Mouse (Mus musculus) ovary, postnatal 14 days (tissue): ENCODE measurements around the gene Gm11146.
A peak's percentile ranks its signal among the peaks of the same experiment; 100 is the strongest.

ENCODE experiments used
- DNase-seq: peaks from one replicate; pipeline ENCODE4 v3.0.0; 2022; ENCODE audit warnings: low spot score

Gene Gm11146

DNA sequence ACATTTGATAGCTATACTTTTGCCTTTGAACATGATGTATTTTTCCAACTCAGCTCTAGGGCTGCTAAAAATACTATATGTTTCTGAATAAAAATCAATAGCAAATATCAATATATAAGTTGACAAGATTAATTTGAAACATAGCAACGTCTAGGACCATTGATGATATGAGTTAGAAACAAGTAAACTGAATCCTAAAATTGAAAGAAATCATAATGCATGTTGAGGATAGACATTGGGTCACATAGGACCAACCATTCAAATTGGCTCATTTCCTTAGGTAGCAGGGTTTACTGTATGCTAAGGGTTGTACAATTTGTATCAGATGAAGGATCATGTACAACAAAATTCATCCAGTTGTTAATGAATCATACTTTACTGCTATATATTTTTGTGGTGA, at the start of gene Gm11146:
Gene Gm11146, minus strand, starts transcription at position 101 of the 400 bp plus-strand sequence.
- DNase-seq, result no peak

DNA sequence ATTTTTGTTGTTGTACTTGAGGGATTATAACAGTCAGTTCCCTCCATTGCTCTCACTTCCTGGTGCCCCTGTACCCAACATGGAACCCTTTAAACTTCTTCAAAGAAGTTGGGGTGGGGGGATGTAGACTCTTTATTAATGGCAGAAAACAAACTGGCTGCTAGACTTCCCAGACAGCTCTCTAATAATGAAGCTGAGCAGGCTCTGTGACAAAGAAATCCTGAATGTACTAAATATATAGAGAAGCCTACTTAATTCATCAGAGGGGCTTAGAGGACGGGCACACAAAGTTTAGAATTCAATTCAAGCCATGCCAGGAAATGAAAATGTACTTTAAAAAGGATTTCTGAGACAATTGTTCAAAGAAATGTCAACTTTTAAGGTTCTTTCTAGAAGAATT, 48.7 kb upstream of the Gm11146 start:
- no peak for DNase-seq

DNA sequence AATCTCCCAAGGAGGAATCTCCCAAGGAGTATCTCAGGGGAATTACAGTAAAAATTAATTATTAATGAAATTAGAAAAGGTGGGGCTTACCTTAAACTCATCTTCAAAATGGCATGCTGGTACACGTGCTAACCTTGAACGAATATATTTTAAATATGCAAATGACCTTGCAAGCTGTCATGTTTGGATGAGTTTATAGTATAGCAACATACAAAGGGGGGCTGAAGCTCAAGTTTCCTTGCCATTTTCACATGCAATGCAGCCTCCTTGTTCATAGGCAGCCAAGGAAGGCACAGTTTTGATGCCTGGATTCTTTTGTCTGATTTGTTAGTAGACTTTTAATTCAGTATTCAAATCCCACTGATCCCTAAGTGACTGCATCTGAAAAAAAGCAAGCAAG, 47.1 kb upstream of the Gm11146 start:
- DNase-seq, result no peak

DNA sequence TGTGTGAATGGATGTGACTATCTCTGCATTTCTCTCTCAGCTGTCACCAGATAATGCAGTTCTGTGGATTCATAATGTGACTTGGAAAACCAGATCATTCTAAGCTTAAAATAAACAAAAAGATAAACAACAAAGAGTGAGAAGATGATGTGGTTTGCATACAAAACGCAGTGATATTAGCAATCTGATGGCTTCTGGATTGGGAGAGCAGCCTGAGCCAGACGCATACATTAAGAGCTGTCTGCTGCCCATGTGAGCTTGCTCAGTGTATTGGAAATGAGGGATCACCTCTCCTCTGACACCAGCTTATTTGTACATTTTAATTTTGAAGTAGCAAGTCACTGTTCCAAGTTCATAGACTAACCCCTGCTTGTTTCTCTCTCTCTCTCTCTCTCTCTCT, 46.3 kb upstream of the Gm11146 start:
- no peak for DNase-seq

DNA sequence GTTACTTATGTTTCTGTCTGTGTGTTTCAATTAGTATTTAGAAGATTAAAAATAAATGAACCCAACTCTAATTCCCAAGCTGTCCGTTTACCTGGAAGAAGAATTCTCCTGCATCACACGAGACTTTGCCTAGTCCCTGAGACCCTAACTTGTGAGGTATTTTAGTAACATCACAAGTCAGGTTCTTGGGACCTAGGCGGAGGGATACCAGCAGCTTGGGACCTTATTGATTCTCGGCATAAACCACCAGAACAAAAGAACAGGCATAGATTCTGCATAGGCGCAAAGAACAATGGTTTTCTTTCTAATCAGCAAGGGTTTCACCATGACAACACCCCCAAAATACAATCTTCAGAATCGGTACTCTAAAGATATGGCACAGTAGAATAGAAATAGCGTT, 44.3 kb upstream of the Gm11146 start:
- DNase-seq, result no peak

DNA sequence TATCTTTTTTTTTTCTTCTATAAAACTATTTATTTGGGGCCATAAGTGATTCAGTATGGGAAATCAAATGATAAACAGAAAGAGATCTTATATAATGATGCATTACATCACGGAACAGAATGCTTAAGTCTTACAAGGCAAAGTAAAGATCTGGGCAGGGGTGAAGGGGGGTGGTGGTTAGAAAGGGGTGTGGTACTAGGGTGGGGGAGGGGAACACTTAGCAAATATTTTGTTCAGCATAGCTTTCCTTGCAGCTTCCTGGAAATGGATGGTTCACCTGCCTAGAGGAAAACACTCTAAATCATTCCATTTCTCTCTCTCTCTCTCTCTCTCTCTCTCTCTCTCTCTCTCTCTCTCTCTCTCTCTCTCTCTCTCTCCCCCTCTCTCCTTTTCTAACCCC, 43.1 kb upstream of the Gm11146 start:
- DNase-seq, result no peak

DNA sequence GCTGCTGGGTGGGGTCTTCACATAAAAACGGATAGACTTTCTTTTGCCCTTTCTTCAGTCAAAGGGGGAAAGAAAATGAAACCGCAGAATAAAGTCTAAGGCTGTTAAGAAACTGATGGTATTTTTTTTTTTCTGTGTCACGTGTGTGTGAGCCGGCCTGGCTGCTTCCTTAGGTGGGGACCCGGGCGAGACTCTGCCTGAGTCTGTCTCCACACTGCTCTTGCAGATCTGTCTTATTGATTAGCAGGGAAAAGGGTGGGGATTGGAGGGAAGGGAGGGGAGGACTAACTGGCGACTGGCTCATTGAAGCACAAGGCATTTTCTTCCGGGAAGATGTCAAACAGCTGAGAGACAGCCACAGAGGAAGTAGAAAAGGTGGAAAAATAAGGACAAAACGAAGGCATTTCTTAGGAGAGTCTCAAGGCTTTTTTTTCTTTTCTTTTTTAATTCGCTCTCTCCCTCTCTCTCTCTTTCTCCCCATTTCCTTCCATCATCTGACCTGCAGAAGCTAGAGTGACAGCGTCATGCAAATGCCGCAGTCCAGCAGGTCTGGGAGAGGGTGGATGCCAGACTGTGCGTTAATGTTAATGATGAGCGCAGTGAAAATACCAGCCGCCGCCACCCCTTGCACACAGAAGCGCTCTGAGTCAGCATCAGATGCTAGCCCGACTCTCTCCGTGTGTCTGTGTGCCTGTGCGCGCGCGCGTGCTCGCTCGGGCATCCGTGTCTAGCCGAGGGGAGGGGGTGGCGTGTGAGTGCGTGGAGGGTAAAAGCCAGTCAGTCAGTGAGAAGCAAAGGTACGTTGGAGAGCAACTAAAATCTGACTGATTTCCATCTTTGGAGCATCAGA, 42.2 kb upstream of the Gm11146 start:
- peak; percentile 38 for DNase-seq

DNA sequence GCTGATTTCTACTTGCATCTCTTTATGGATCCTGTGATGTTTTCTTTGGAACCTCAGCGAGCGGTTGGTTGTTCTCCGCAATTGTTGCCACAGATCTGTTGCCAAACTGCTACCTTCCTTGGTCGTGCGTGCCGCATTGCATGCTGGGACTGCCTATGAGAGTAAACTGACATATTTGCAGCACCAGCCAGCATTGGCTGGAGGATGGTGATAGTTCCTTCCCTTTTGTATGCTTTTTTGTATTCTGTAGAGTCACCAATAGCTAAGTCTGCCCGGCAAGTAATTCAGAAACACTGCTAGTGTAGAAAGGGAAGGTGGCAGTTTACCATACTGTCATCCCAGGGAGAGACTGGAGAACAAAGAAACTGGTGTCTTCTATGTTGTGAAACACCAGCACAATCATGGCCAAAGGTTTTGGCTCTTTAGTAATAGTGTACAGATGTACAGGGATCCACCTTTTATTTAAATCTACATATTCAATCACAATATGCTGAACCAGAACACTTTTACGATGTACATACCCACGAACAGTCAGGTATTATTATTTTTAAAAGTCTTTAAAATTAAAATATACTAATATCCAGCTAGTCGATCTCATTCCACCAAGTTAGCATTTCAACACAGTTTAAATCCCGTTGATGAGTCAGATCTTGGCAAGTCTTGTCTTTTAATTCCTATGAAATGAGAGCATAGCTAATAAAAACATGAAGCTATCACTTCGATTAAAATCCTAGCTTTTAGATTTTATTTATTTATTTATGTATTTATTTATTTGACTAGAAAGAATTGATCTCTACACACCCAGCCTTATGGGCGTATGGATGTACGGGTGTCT, 41.4 kb upstream of the Gm11146 start:
- DNase-seq, result no peak

DNA sequence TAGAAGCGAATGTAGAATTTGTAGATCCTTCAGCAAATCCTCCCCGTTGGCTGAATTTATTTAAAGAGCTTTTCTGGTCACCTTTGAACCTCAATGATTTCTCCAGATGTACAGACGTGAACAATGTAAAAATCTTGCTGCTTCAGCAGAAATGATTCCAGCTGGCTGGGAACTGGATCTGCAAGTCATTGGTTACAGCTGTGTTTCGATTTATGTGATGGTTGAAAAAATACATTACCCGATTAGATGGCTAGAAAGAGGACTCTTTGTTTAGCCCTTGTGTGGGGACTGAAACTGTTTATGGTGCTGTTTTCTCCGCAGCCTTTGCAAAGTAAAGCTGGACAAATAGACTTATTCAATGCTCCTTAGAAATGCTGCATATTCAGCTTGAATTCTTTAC, 34.6 kb upstream of the Gm11146 start:
- no peak for DNase-seq

DNA sequence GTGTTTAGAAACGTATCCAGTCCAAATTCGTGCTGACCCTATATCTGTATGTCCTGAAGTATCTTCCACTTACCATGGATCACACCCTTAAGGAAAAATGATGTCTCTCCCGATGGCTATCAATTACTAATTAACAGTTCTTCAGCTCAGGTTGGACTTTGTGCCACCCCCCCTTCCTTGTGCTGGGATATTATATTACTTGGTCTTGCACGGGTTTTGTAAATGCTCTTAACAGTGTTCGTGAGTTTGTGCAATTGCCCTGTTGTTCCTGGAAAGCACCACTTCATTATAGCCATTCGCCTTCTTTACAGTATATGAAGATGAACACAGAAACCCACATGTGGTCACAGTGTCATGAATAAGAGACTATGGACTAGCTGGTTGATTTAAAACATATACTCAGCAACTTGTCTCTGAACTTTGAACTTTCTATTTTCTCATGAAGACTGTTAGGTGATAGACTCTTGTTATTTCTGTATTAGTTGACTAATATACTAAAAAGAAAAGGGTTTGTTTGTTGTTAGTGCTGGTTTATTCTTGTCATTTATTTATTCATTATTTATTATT, 30.5 kb upstream of the Gm11146 start:
- no peak for DNase-seq

DNA sequence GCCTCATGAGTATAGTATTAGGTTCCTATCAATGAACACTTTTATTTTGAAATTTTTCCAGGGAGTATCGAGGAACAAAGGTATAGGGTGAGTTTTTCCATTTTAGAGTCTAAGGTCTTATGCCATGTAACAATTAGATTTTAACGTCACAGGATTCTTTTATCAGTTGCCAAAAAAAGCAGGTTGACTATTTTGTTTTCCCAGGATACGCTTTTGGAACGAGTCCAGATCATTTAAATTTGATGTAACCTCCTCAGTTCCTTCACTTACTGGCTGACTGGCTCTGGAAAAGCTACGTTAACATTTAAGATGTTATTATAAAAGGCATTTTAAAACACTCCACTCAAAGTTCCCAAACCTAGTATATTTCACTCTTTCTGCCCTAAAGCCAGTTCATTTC, 20.8 kb upstream of the Gm11146 start:
- DNase-seq, result no peak

DNA sequence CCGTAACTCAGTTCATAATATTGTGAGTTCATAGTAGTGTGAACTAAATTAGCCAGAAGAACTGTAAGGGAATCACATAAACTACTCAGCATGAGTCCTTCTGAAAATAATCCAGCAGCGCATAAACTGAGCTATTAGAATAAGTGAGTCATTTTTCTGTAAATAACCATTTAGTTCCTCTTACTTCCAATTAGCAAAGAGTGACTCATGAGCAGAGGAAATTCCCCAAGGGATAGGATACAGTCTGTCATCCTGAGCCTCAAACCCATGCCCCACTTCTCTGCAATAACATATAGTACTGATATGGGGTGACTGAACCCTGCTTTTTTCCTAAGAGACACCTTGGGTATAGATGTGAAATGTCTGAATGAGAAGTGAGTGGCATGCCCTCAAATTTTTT, 687 bp upstream of the Gm11146 start:
- DNase-seq, result no peak

DNA sequence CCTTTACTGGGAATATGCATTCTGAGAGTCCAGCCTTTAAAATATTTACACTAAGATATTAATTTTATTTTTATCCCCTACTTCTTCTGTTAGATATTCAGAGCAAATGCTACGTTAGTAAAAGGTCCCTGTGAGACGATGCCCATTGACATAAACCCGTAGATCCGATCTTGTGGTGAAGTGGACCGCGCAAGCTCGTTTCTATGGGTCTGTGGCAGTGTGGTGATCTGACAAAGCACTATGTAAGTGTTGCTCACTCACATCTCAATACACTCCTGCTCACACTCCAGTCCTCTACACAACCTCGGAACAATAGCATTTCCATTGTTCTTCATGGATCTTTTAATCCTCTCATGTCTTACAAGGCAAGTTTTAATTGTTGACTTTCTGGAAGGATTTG, 3.1 kb downstream of the Gm11146 start:
- DNase-seq, result no peak

DNA sequence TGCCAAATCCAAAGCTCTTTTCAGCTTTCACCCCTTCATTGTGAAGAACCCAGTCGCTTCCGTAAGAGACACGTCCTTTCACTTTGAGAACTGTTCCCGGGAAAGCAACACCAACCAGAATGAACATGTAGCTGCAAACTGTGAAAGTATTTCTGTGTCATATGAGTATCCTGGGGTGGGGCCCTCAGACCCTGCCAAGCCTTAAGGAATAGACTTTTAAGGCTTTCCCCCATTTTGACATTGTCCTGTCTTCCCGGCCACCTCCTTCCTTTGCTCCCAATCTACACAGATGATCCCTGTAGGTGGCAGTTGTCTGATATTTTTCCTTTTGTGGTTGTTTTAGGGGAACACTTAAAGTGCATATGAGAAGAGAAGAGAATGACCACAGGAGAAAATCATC, 5.3 kb downstream of the Gm11146 start:
- no peak for DNase-seq

DNA sequence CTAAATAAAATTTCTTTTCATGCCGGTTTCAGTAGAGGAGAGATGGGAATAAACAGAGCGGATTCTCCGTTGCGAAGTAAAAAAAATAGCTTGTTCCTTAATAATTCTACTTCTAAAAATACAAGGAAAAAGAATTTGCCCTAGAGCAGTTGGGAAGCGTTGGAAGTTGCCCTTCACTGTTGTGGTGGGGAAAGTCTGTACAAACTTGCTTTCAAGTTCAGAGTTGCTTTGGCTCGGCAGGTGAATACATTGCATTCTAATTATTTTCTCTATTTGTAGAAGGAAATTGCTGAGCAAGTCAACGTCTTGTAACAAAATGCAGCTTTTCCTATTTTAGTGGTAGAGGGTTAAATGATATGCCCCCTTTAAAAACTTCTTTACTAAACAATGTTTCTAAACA, 6.2 kb downstream of the Gm11146 start:
- DNase-seq, result no peak

DNA sequence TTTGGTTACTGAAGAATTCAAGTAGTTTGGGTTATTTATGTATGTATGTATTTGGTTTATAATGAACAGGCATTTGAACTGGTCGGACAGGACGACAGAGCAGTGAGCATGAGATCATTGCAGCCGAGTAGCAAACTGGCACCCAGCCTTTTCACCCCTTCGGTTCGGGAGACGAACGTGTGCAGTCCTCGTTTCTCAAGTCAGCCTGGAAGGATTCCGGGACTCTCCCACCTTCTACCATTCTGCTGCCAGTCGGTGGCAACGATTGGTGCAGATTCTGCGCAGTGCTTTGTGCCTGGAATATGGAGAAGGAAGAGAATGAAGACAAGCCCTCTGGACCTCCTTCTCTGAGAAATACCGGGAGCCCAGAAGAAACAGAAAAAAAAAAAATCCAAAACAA, 7.3 kb downstream of the Gm11146 start:
- peak; percentile 56 for DNase-seq

DNA sequence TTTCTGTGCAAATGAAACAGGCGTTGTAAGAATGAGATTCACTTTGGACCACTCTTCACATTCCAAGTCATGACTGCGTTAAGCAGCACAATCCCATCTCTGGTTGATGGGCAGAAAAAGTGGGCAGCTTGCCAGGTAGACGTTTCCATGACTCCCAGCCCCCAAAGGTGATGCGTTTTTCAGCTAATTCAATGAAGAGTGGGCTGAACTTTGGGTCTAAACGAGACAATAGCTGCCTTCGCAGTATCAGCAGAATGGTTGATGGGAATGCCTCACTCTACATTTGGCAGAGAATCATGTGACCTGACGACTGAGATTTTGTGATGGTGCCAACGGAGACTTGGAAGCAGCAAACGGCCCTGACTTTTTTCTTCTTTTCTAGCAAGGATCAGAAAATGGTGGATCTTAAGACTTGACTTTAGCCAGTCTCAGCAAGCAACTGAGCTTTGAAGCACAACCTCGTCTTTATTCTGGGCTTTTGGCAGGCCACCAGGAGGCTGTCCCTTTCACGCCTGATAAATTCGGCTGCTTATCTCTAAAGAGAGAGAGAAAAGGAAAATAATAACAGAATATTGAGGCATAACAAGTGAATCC, 8.0 kb downstream of the Gm11146 start:
- peak; percentile 53 for DNase-seq

DNA sequence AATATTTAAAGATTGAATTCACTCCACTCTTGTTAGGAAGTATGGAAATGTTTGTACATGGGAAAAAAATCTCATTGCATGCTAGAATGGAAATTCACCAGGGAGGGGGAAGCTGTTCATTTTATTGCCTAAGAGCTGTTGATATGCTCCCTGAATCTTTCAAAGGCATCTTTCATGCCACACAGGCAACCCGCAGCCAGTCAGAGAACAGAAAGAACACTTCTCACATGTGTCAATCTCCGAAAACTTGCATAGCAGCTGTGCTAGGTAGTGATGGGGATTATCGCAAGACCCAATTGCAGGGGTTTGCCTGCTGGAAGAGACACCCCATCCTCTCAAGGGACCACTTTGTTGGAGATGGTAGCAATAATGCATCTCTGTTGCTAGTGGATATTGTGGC, 8.9 kb downstream of the Gm11146 start:
- no peak for DNase-seq

DNA sequence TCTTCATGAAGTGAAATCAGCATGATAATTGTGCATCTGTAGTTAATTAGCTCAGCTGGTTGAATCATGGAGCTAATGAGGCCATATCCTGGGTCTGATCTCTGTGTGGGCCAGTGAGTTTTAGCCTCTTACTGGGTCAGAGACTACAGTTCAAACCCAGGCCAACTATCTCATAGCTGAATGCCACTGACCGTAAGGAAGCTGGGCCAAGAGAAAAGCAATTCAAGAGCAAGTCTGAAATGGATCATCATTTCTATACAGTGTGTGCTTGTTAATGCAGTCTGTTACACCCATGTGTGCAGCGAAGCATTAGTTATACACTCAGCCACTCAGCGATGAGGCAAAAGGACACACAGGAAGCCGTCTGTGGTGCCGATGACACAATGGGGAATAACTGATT, 28.9 kb downstream of the Gm11146 start:
- DNase-seq, result no peak

DNA sequence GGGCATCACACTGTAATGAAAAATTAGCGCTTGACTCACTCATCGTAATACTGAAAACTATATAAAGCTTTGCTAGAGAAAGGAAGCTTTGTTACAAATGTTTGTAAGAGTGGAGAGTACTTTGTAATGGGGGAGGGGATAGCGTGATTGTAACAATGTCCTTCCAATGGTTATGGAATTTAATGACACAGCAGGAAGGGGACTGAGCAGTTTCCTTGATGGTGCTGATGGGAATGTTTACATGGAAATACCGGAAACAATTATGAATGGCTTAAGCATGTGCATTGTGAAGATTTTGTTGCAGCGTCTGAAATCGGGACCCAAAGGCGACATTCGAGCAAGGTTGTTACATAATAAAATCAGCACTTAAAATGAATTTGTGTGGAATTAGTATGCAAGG, 32.4 kb downstream of the Gm11146 start:
- no peak for DNase-seq

DNA sequence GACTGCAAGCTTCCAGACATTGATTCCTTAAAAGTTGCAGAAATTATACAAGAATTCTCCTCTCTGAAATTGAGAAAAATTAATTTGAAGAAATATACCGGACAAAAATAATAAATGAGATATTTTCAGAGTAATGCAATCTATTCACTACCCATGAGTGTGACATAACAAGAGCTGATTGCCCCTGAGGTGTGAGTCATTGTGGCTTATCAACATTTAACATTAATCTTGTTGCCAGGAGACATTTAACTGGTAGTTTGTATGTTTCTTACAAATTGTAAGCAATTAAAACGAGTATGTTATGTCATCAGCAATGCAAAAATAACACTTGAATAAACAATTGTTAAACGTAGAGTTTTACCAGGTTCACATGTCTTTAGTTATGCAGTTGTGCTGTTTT, 33.5 kb downstream of the Gm11146 start:
- no peak for DNase-seq

DNA sequence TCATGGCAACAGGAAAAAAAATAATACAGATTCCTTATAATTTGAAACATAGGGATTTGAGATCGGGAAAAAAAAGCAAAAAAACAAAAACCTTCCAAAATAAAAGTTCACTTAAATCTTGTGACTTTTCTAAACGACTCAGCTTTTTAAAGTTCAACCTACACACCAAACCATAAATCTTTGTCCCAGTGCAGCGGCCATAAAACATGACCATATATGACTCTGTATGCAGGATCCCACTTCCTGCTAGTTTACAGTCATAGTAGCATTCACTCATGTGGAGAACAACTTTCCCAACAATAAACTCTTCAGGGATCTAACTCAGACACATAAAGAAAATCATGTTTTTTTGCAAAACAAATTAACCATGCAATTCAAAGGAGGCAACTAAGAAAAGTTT, 39.0 kb downstream of the Gm11146 start:
- DNase-seq, result no peak
